Mouse (Mus musculus) MN1 (cell line): ENCODE data around the gene Hal.

Experiments used
- DNase-seq: peaks from one replicate; pipeline ENCODE4 v3.0.0-alpha.2; 2016; ENCODE audit warnings: low spot score

Hal gene

GRCm38 (mm10) chr10:93488066-93488827 lies at the start of gene Hal:
Gene Hal, plus strand, starts transcription at chr10:93488768.
- no peak for DNase-seq

- DNase-seq: no peak
Measured at GRCm38 (mm10) chr10:93441501-93441900, 47.1 kb upstream of the Hal start.

GRCm38 (mm10) chr10:93442183-93442582 lies 46.4 kb upstream of the Hal start:
- DNase-seq: no peak

- DNase-seq: no peak
Measured at GRCm38 (mm10) chr10:93444407-93444806, 44.2 kb upstream of the Hal start.

GRCm38 (mm10) chr10:93447398-93447797 lies 41.2 kb upstream of the Hal start:
- DNase-seq: no peak

GRCm38 (mm10) chr10:93454652-93455014 lies 33.9 kb upstream of the Hal start:
- DNase-seq: no peak

- DNase-seq: no peak
Measured at GRCm38 (mm10) chr10:93460106-93460505, 28.5 kb upstream of the Hal start.

GRCm38 (mm10) chr10:93462692-93463382 lies 25.7 kb upstream of the Hal start:
- no peak for DNase-seq

- DNase-seq: no peak
Measured at GRCm38 (mm10) chr10:93463611-93464010, 25.0 kb upstream of the Hal start.

- no peak for DNase-seq
Measured at GRCm38 (mm10) chr10:93467259-93467658, 21.3 kb upstream of the Hal start.

GRCm38 (mm10) chr10:93467791-93468190 lies 20.8 kb upstream of the Hal start:
- DNase-seq: no peak

- DNase-seq: peak; percentile 83
Measured at GRCm38 (mm10) chr10:93471415-93471814, 17.2 kb upstream of the Hal start.

- no peak for DNase-seq
Measured at GRCm38 (mm10) chr10:93484511-93484910, 4.1 kb upstream of the Hal start.

- no peak for DNase-seq
Measured at GRCm38 (mm10) chr10:93485055-93485691, 3.4 kb upstream of the Hal start.

- no peak for DNase-seq
Measured at GRCm38 (mm10) chr10:93486622-93487021, 1.9 kb upstream of the Hal start.

- no peak for DNase-seq
Measured at GRCm38 (mm10) chr10:93488828-93489226, 259 bp downstream of the Hal start.

- DNase-seq: no peak
Measured at GRCm38 (mm10) chr10:93490451-93490850, 1.9 kb downstream of the Hal start.

GRCm38 (mm10) chr10:93500864-93501263 lies 12.3 kb downstream of the Hal start:
- DNase-seq: no peak

- DNase-seq: no peak
Measured at GRCm38 (mm10) chr10:93501346-93501745, 12.8 kb downstream of the Hal start.

GRCm38 (mm10) chr10:93508383-93508970 lies 19.9 kb downstream of the Hal start:
- peak; percentile 46 for DNase-seq

- no peak for DNase-seq
Measured at GRCm38 (mm10) chr10:93509532-93510153, 21.1 kb downstream of the Hal start.

- no peak for DNase-seq
Measured at GRCm38 (mm10) chr10:93515419-93515818, 26.9 kb downstream of the Hal start.
